Mouse (Mus musculus): Measurements from ENCODE around the gene Gm10974.

GRCm38 (mm10) chr7:66349670-66350069, 16.0 kb upstream of the Gm10974 start:
- TF ChIP-seq CTCF (IDR thresholded peaks at IDR 0.05; ENCODE audit: control insufficient read depth, insufficient read depth, insufficient read length) (no peak), CEBPB (IDR thresholded peaks at IDR 0.05; ENCODE audit: low read depth) (no peak), MYOG (IDR thresholded peaks at IDR 0.05; ENCODE audit: control insufficient read depth, extremely low read depth, insufficient read length) (no peak), USF1 (IDR thresholded peaks at IDR 0.05; ENCODE audit: low read depth) (no peak), MAX (IDR thresholded peaks at IDR 0.05) (no peak), MYOD1 (IDR thresholded peaks at IDR 0.05; ENCODE audit: control insufficient read depth, insufficient read length, low read depth) (no peak), FOSL1 (IDR thresholded peaks at IDR 0.05; ENCODE audit: insufficient read depth, low read length, poor library complexity, severe bottlenecking) (no peak)
